Mouse (Mus musculus): ENCODE measurements at regions not wholly inside any gene's neighbourhood (a gene's known extent, or its start where the extent isn't known, plus 50 kb on each side); places are given as distances from the start of the nearest gene placed in this dataset.

GRCm38 (mm10) chr4:95364376-95365082 lies 192.8 kb upstream of the Fggy start:
- no peak for ATAC-seq (replicated peaks; ENCODE audit: low FRiP score, poor library complexity, severe bottlenecking)

- ATAC-seq (replicated peaks; ENCODE audit: low FRiP score, poor library complexity, severe bottlenecking): no peak
Measured at GRCm38 (mm10) chr4:95376386-95376785, 180.9 kb upstream of the Fggy start.

- no peak for ATAC-seq (replicated peaks; ENCODE audit: low FRiP score, poor library complexity, severe bottlenecking)
Measured at GRCm38 (mm10) chr4:95377222-95378134, 179.8 kb upstream of the Fggy start.

DNA sequence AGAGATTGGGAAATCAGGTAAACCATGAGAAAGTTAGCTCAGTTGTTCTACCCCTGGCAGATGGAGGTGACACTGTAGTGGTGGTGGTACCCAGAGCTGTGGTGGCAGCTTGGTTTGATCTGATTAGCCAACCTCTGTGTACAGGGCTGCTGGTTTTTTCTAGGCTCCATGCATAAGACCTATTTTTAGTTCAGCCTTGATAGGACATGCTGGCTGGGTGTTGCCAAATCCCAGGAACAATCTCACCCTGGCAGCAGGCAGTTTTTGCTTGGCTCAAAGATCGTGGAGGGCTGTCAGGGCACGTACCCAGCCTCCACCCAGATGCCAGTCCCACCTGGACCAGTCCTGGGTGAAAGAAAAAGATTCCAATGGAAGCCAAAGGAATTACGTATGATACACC lies 178.7 kb upstream of the Fggy start:
- no peak for ATAC-seq (replicated peaks; ENCODE audit: low FRiP score, poor library complexity, severe bottlenecking)

- no peak for ATAC-seq (replicated peaks; ENCODE audit: low FRiP score, poor library complexity, severe bottlenecking)
Measured at GRCm38 (mm10) chr4:95383216-95383892, 174.0 kb upstream of the Fggy start.

- ATAC-seq (replicated peaks; ENCODE audit: low FRiP score, poor library complexity, severe bottlenecking): no peak
Measured at GRCm38 (mm10) chr4:95385552-95385951, 171.8 kb upstream of the Fggy start.

GRCm38 (mm10) chr4:95386021-95386420 lies 171.3 kb upstream of the Fggy start:
- ATAC-seq (replicated peaks; ENCODE audit: low FRiP score, poor library complexity, severe bottlenecking): no peak

DNA sequence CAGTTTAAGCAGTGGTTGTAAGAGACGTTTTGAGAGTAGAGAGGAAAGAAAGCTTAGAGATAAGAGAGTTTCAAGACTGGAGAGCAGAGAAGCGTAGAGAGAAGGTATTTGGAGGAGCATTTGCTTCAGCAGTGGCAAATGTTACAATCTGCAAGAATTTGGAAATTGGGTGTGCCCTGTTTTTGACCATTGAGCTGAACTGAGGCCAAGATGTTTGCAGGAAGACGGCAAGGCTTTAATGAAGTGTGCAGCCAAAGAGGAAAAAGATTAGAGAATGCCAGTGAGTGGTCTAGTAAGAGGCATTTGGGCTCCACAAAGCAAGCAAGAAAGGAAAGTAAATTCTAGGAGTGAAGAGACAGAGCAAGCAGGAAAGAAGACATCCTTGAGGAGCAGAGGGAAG lies 168.8 kb upstream of the Fggy start:
- no peak for ATAC-seq (replicated peaks; ENCODE audit: low FRiP score, poor library complexity, severe bottlenecking)

DNA sequence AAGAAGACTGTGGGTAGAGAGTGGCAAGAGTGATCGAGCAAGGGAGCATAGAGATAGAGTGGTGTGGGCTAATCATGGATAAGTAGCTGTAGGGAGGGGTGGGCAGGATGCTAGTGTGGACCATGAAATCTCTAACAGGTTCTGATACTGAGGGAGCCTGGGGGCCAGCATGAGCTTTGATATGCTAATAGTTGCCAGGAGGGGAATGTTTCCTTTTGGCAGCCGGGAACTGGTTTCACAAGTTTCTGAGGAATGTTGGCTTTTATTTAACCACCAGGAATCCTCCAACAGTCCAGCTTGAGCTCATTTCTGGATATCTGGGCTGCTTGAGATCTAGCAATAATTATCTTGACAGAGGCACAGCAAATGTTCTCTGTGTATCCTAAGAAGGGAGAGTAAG lies 167.7 kb upstream of the Fggy start:
- no peak for ATAC-seq (replicated peaks; ENCODE audit: low FRiP score, poor library complexity, severe bottlenecking)

DNA sequence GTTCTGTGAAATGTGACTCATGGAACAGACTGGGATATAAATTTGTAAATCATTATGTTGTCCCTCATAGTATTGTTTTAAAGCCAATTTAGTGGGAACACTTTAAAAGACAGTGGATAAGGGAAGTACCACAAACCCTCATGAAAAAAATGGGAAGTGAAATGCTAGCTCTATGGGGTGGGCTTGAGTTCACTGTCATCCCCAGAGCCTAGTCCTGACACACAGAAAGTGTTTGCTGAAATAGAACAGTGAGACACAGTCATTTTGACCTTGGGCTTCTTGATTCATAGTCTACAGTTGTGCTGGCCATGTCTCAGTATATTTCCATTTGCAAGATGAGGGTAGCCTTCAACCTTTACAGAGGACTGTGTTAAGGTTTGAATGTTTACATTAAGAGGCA lies 166.8 kb upstream of the Fggy start:
- no peak for ATAC-seq (replicated peaks; ENCODE audit: low FRiP score, poor library complexity, severe bottlenecking)

GRCm38 (mm10) chr4:95395746-95396145 lies 161.6 kb upstream of the Fggy start:
- ATAC-seq (replicated peaks; ENCODE audit: low FRiP score, poor library complexity, severe bottlenecking): no peak

DNA sequence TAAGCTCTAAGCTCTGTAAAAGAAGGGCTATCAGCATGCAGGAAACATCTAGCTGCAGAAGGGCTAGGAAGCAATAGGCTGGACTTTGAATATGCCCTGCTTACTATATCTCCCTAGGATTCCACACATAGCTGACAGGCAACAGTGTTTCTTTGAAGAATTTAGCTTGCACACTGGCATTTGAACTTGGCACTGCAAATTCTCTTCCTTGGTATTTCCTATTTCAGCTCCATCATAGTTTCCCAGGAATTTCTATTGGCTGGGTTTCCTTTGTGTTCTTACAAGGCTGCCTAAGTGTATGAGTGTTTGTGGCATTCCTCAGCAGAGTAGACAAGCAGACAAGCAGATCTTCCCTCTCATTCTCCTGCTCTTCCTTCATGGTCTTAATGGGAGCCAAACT lies 159.0 kb upstream of the Fggy start:
- no peak for ATAC-seq (replicated peaks; ENCODE audit: low FRiP score, poor library complexity, severe bottlenecking)

DNA sequence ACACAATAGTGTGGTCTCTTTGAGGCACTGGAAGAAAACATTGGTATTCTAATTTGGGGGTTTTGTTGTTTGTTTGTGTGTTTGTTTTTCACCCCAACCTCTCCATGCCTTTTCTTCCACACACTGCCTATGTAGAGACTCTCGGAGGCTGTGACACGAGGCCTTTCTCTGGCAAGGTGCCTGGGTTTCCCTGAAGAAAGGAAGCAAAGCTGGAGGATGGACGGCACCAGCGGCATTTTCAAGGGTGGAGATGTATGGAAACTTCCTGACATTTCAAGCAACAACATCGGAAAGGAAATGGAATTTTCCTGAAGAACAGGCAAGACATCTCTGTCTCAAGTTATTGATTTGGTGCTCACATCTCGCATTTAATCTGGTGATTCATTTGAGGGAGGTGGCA lies 155.0 kb upstream of the Fggy start:
- no peak for ATAC-seq (replicated peaks; ENCODE audit: low FRiP score, poor library complexity, severe bottlenecking)

- ATAC-seq (replicated peaks; ENCODE audit: low FRiP score, poor library complexity, severe bottlenecking): no peak
Measured at GRCm38 (mm10) chr4:95417075-95417474, 140.2 kb upstream of the Fggy start.

DNA sequence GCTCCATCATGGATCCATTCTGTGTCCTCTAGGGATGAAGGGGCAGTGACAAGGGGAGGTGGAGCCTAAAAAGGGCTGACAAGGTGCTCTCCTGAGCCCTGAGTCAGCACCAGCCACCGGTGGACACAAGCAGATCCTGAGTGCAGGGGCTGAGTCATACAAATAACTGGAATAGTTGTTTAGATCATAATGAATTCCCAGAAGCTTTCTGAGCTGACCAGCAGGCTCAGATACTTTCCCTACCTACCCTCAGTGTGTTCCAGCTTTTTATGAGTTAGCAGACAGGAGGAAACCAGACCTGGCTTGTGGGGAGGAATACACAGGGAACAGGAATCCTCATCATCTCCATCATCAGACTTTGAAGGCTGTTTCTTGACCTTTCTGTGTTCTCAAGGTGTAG lies 130.7 kb upstream of the Fggy start:
- no peak for ATAC-seq (replicated peaks; ENCODE audit: low FRiP score, poor library complexity, severe bottlenecking)

- no peak for ATAC-seq (replicated peaks; ENCODE audit: low FRiP score, poor library complexity, severe bottlenecking)
Measured at GRCm38 (mm10) chr4:95434543-95434942, 122.8 kb upstream of the Fggy start.

DNA sequence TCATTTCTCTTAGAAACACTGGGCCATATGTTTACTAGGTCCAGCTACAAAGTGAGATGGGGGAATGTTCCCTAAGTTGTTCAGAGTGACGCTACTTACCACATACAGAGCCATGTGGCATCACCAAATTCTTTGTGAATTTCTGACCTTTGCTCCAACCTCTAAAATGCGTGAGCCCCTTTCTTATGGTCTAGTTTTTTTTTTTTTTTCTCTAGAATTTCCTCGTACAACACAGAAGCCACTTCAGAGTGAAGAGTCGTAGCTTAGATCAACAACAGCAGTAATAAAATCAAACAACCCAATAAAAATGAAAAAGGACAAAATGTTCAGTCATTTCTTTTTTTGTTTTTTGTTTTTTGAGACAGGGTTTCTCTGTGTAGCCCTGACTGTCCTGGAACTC lies 122.2 kb upstream of the Fggy start:
- ATAC-seq (replicated peaks; ENCODE audit: low FRiP score, poor library complexity, severe bottlenecking): no peak

- ATAC-seq (replicated peaks; ENCODE audit: low FRiP score, poor library complexity, severe bottlenecking): no peak
Measured at GRCm38 (mm10) chr4:95439834-95440233, 117.5 kb upstream of the Fggy start.

GRCm38 (mm10) chr4:95443854-95444811 lies 113.2 kb upstream of the Fggy start:
- ATAC-seq (replicated peaks; ENCODE audit: low FRiP score, poor library complexity, severe bottlenecking): no peak

- ATAC-seq (replicated peaks; ENCODE audit: low FRiP score, poor library complexity, severe bottlenecking): no peak
Measured at GRCm38 (mm10) chr4:95450286-95450685, 107.0 kb upstream of the Fggy start.
